Mouse (Mus musculus): ENCODE measurements around the gene Ucp1.

- no peak for TF ChIP-seq TAL1 (IDR thresholded peaks at IDR 0.05; ENCODE audit: low read length)
- no peak for TF ChIP-seq GATA1 (IDR thresholded peaks at IDR 0.05; ENCODE audit: low read length)
Observed at GRCm38 (mm10) chr8:83274470-83274869, 15.7 kb upstream of the Ucp1 start.
